Mouse (Mus musculus) neural tube, embryonic 14.5 days (tissue): ENCODE measurements at regions not wholly inside any gene's neighbourhood (a gene's known extent, or its start where the extent isn't known, plus 50 kb on each side); places are given as distances from the start of the nearest gene placed in this dataset.
A peak's percentile ranks its signal among the peaks of the same experiment; 100 is the strongest.

Source experiments
- ATAC-seq: fragments of 200-750 bp; cut with Nextera tagmentation; 2 replicates; pipeline ENCODE4 v1.8.0; 2017; ENCODE audit warnings: low read depth, mild to moderate bottlenecking, moderate TSS enrichment, moderate library complexity
- H3K27ac ChIP-seq: fragments of 300-500 bp; sonication (generic); 2 replicates; pipeline ENCODE4 v1.5.1; 2014; ENCODE audit warnings: low read depth, mild to moderate bottlenecking, control low read depth, low read length, moderate library complexity, mixed read lengths
- H3K27me3 ChIP-seq: fragments of 300-500 bp; sonication (generic); 2 replicates; pipeline ENCODE4 v1.6.1; 2014; ENCODE audit warnings: low read length; ENCODE audit not compliant: control insufficient read depth, insufficient read depth
- H3K36me3 ChIP-seq: fragments of 300-500 bp; sonication (generic); 2 replicates; pipeline ENCODE4 v1.6.1; 2014; ENCODE audit warnings: low read length, mixed read lengths; ENCODE audit not compliant: control insufficient read depth, insufficient read depth
- H3K4me1 ChIP-seq: fragments of 300-500 bp; sonication (generic); 2 replicates; pipeline ENCODE4 v1.6.1; 2014; ENCODE audit warnings: low read length; ENCODE audit not compliant: control insufficient read depth, insufficient read depth
- H3K4me2 ChIP-seq: fragments of 300-500 bp; sonication (generic); 2 replicates; pipeline ENCODE4 v1.6.1; 2014; ENCODE audit warnings: mild to moderate bottlenecking, low read depth, low read length, control low read depth
- H3K4me3 ChIP-seq: fragments of 300-500 bp; sonication (generic); 2 replicates; pipeline ENCODE4 v1.5.1; 2014; ENCODE audit warnings: low read depth, low read length, control low read depth, mixed read lengths
- H3K9ac ChIP-seq: fragments of 300-500 bp; sonication (generic); replicated peaks from 2 replicates; pipeline ENCODE4 v1.6.1; 2014; ENCODE audit warnings: low read depth, mild to moderate bottlenecking, control low read depth, low read length, mixed read lengths
- H3K9me3 ChIP-seq: fragments of 300-500 bp; sonication (generic); 2 replicates; pipeline ENCODE4 v1.6.1; 2016; ENCODE audit warnings: low read length; ENCODE audit not compliant: control insufficient read depth
- WGBS: fragments of 180-500 bp; shearing (Covaris S2); extraction: QIAGEN DNeasy Blood & Tissue Kit; methylation state at CpG from one replicate; pipeline ENCODE4 v1.1.7; 2014; 5-methylcytosine and 5-hydroxymethylcytosine counted together

DNA sequence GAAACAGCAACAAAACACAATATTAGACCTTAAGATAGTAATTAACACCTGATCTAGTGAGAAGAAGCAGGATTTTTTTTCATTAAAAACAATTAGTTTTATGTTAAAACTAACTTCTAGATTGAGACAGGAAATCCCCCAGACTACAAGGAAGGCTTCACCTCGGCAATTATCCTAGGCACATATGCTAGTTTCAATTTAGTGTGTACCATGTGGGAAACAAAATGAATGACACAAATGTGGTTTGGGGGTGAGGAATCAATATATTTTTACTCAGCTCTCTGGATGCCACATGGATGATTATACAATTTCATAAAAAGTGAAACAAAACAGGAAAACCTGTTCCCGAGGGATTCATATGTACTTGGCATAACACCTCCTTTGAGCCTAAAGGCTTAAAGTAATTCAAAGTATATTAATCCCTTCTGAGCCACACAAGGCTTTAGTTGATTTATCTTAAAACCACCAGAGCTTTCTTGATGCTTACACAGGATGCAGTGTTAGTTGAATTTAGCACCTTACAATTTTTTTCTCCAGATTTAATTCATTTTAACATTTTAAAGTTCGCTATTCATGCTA lies 244.7 kb downstream of the Manea start:
- no peaks in the 10 kb centered on the region for H3K9me3 ChIP-seq
- no peaks in the 10 kb centered on the region for H3K4me1 ChIP-seq
- H3K9ac ChIP-seq, result no peak overlapping the region
- no peaks in the 10 kb centered on the region for H3K27me3 ChIP-seq
- WGBS, result 75% methylated on average over 3 of the region's 3 CpGs
- no peak overlapping the region for H3K27ac ChIP-seq
- no peak overlapping the region for H3K4me2 ChIP-seq
- peak; percentile 76; the same call in 1 of the 2 replicates for ATAC-seq
- H3K36me3 ChIP-seq, result no peaks in the 10 kb centered on the region
- H3K4me3 ChIP-seq, result no peak overlapping the region

DNA sequence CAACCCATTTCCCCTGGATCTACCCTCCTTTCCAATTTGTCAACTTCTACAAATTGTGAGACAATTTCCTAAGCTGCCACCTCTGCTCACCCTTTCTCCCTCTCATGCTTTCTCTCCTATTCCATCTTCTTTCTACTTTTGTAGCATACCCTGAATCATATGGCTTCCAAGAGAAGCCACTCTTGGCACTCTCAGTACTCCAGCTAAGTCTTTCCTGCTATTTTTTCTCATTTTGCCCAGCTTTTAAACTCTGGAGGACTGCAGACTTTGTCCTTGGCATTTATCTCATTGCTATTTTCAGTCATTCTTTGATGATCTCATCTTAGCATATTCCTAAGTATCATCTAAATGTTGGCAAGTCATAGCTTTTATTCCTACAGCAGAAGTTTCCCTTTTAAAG lies 270.6 kb upstream of the Fut9 start:
- Histone ChIP-seq H3K27me3 (no peaks in the 10 kb centered on the region), H3K4me2 (no peak overlapping the region), H3K27ac (no peak overlapping the region), H3K4me3 (no peak overlapping the region), H3K9ac (no peak overlapping the region), H3K36me3 (no peaks in the 10 kb centered on the region), H3K4me1 (no peaks in the 10 kb centered on the region), H3K9me3 (no peaks in the 10 kb centered on the region)
- ATAC-seq, result no peak

DNA sequence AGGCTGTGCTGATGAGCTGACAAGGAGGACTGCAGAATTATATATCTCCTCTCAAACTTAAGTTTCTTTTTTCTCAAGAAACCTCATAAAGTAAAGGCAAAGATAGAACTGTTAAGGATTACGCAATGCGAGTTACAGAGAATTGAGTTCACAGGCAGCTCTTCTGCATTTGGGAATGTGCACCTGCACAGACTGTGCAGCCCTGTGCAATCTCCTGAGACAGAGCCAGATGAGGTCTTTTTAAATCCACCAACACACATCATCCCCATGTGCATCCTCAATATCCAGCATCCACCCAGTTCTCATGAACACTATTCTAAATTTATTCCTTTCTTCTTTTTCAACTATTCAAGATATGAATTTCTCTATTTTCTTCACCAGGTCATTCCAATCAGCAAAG lies 269.4 kb upstream of the Fut9 start:
- WGBS, result 95% methylated on average over 2 of the region's 2 CpGs
- Histone ChIP-seq H3K9ac (no peak overlapping the region), H3K36me3 (no peaks in the 10 kb centered on the region), H3K27ac (no peak overlapping the region), H3K4me2 (no peak overlapping the region), H3K27me3 (no peaks in the 10 kb centered on the region), H3K4me3 (no peak overlapping the region), H3K9me3 (no peaks in the 10 kb centered on the region), H3K4me1 (no peaks in the 10 kb centered on the region)
- no peak for ATAC-seq
